Mouse (Mus musculus): Measurements from ENCODE around the gene Mcm6. TPM values are rescaled to one million over a fixed set of nuclear protein-coding genes. Genes with fewer than 3 reads are reported as not detected.
"Not testable (repeated sequence)": the region's sequence is repeated elsewhere in the genome, so short reads cannot be mapped to it uniquely, and the experiment has no call there.

Mcm6 gene
- polyA plus RNA-seq, 1 experiment: 110 TPM

GRCm38 (mm10) chr1:128328218-128328617 lies 31.2 kb downstream of the Mcm6 start, which contains the start of gene Lct:
Gene Lct, minus strand, starts transcription at chr1:128328318.
- Histone ChIP-seq H3ac (ENCODE audit: control insufficient read depth, insufficient read length, low read depth) (no peak within 1 kb of the TSS), H3K27me3 (ENCODE audit: control insufficient read depth, insufficient read depth, insufficient read length) (no peaks in the 10 kb centered on the region), H3K36me3 (ENCODE audit: control insufficient read depth, insufficient read depth) (peaks cover 72% of the 10 kb centered on the region), H3K79me3 (ENCODE audit: low read depth) (no peaks in the 10 kb centered on the region), H3K4me3 (ENCODE audit: insufficient read depth, poor library complexity, severe bottlenecking) (no peak within 1 kb of the TSS), H3K79me2 (ENCODE audit: control insufficient read depth, insufficient read depth) (no peaks in the 10 kb centered on the region)
- TF ChIP-seq USF1 (IDR thresholded peaks at IDR 0.05; ENCODE audit: low read depth) (no peak), CTCF (IDR thresholded peaks at IDR 0.05; ENCODE audit: control insufficient read depth, insufficient read depth, insufficient read length) (no peak), FOSL1 (IDR thresholded peaks at IDR 0.05; ENCODE audit: insufficient read depth, low read length, poor library complexity, severe bottlenecking) (no peak), MAX (IDR thresholded peaks at IDR 0.05) (no peak), CEBPB (IDR thresholded peaks at IDR 0.05; ENCODE audit: low read depth) (no peak), MYOG (IDR thresholded peaks at IDR 0.05; ENCODE audit: control insufficient read depth, extremely low read depth, insufficient read length) (no peak), MYOD1 (IDR thresholded peaks at IDR 0.05; ENCODE audit: control insufficient read depth, insufficient read length, low read depth) (no peak)

- TF ChIP-seq USF1 (IDR thresholded peaks at IDR 0.05; ENCODE audit: low read depth) (no peak), MAX (IDR thresholded peaks at IDR 0.05) (no peak), CEBPB (IDR thresholded peaks at IDR 0.05; ENCODE audit: low read depth) (no peak), MYOG (IDR thresholded peaks at IDR 0.05; ENCODE audit: control insufficient read depth, extremely low read depth, insufficient read length) (no peak), CTCF (IDR thresholded peaks at IDR 0.05; ENCODE audit: control insufficient read depth, insufficient read depth, insufficient read length) (no peak), FOSL1 (IDR thresholded peaks at IDR 0.05; ENCODE audit: insufficient read depth, low read length, poor library complexity, severe bottlenecking) (no peak), MYOD1 (IDR thresholded peaks at IDR 0.05; ENCODE audit: control insufficient read depth, insufficient read length, low read depth) (no peak)
- H3K36me3 ChIP-seq (ENCODE audit: control insufficient read depth, insufficient read depth): peaks cover 66% of the 10 kb centered on the region
- H3ac ChIP-seq (ENCODE audit: control insufficient read depth, insufficient read length, low read depth): no peak overlapping the region
- no peaks in the 10 kb centered on the region for H3K79me2 ChIP-seq (ENCODE audit: control insufficient read depth, insufficient read depth)
- no peaks in the 10 kb centered on the region for H3K27me3 ChIP-seq (ENCODE audit: control insufficient read depth, insufficient read depth, insufficient read length)
- H3K4me3 ChIP-seq (ENCODE audit: insufficient read depth, poor library complexity, severe bottlenecking): no peak overlapping the region
- no peaks in the 10 kb centered on the region for H3K79me3 ChIP-seq (ENCODE audit: low read depth)
Observed at GRCm38 (mm10) chr1:128327165-128327564, 32.3 kb downstream of the Mcm6 start.

- no peak for TF ChIP-seq CTCF (IDR thresholded peaks at IDR 0.05; ENCODE audit: control insufficient read depth, insufficient read depth, insufficient read length)
- Histone ChIP-seq H3K4me3 (ENCODE audit: insufficient read depth, poor library complexity, severe bottlenecking) (no peak overlapping the region), H3K36me3 (ENCODE audit: control insufficient read depth, insufficient read depth) (peaks cover 44% of the 10 kb centered on the region), H3K79me2 (ENCODE audit: control insufficient read depth, insufficient read depth) (no peaks in the 10 kb centered on the region), H3K79me3 (ENCODE audit: low read depth) (no peaks in the 10 kb centered on the region), H3K27me3 (ENCODE audit: control insufficient read depth, insufficient read depth, insufficient read length) (no peaks in the 10 kb centered on the region), H3ac (ENCODE audit: control insufficient read depth, insufficient read length, low read depth) (no peak overlapping the region)
Observed at GRCm38 (mm10) chr1:128324776-128325175, 34.7 kb downstream of the Mcm6 start.

GRCm38 (mm10) chr1:128323026-128323643 lies 36.3 kb downstream of the Mcm6 start:
- peaks cover 28% of the 10 kb centered on the region for H3K36me3 ChIP-seq (ENCODE audit: control insufficient read depth, insufficient read depth)
- no peaks in the 10 kb centered on the region for H3K27me3 ChIP-seq (ENCODE audit: control insufficient read depth, insufficient read depth, insufficient read length)
- no peaks in the 10 kb centered on the region for H3K79me3 ChIP-seq (ENCODE audit: low read depth)
- no peak overlapping the region for H3ac ChIP-seq (ENCODE audit: control insufficient read depth, insufficient read length, low read depth)
- no peak overlapping the region for H3K4me3 ChIP-seq (ENCODE audit: insufficient read depth, poor library complexity, severe bottlenecking)
- TF ChIP-seq CTCF (IDR thresholded peaks at IDR 0.05; ENCODE audit: control insufficient read depth, insufficient read depth, insufficient read length): no peak
- TF ChIP-seq CEBPB (IDR thresholded peaks at IDR 0.05; ENCODE audit: low read depth): no peak
- H3K79me2 ChIP-seq (ENCODE audit: control insufficient read depth, insufficient read depth): no peaks in the 10 kb centered on the region

- not testable (repeated sequence) for H3ac ChIP-seq (ENCODE audit: control insufficient read depth, insufficient read length, low read depth); H3K4me3 ChIP-seq (ENCODE audit: insufficient read depth, poor library complexity, severe bottlenecking); H3K27me3 ChIP-seq (ENCODE audit: control insufficient read depth, insufficient read depth, insufficient read length); H3K36me3 ChIP-seq (ENCODE audit: control insufficient read depth, insufficient read depth); H3K79me2 ChIP-seq (ENCODE audit: control insufficient read depth, insufficient read depth); H3K79me3 ChIP-seq (ENCODE audit: low read depth)
Observed at GRCm38 (mm10) chr1:128319266-128319665, 40.2 kb downstream of the Mcm6 start.

GRCm38 (mm10) chr1:128314665-128315064 lies 44.8 kb downstream of the Mcm6 start:
- TF ChIP-seq FOSL1 (IDR thresholded peaks at IDR 0.05; ENCODE audit: insufficient read depth, low read length, poor library complexity, severe bottlenecking): no peak
- TF ChIP-seq MAX (IDR thresholded peaks at IDR 0.05): no peak
- no peaks in the 10 kb centered on the region for H3K79me2 ChIP-seq (ENCODE audit: control insufficient read depth, insufficient read depth)

GRCm38 (mm10) chr1:128309043-128309442 lies 50.4 kb downstream of the Mcm6 start:
- no peaks in the 10 kb centered on the region for H3K27me3 ChIP-seq (ENCODE audit: control insufficient read depth, insufficient read depth, insufficient read length)
- no peaks in the 10 kb centered on the region for H3K79me2 ChIP-seq (ENCODE audit: control insufficient read depth, insufficient read depth)
- H3K79me3 ChIP-seq (ENCODE audit: low read depth): no peaks in the 10 kb centered on the region
- H3ac ChIP-seq (ENCODE audit: control insufficient read depth, insufficient read length, low read depth): no peak overlapping the region
- TF ChIP-seq MYOG (IDR thresholded peaks at IDR 0.05; ENCODE audit: control insufficient read depth, extremely low read depth, insufficient read length) (no peak), MYOD1 (IDR thresholded peaks at IDR 0.05; ENCODE audit: control insufficient read depth, insufficient read length, low read depth) (no peak), USF1 (IDR thresholded peaks at IDR 0.05; ENCODE audit: low read depth) (no peak), MAX (IDR thresholded peaks at IDR 0.05) (no peak), CEBPB (IDR thresholded peaks at IDR 0.05; ENCODE audit: low read depth) (no peak), FOSL1 (IDR thresholded peaks at IDR 0.05; ENCODE audit: insufficient read depth, low read length, poor library complexity, severe bottlenecking) (no peak), CTCF (IDR thresholded peaks at IDR 0.05; ENCODE audit: control insufficient read depth, insufficient read depth, insufficient read length) (no peak)
- no peaks in the 10 kb centered on the region for H3K36me3 ChIP-seq (ENCODE audit: control insufficient read depth, insufficient read depth)
- H3K4me3 ChIP-seq (ENCODE audit: insufficient read depth, poor library complexity, severe bottlenecking): no peak overlapping the region

More at GRCm38 (mm10) chr1:128314665-128315064, 44.8 kb downstream of the Mcm6 start:
- Histone ChIP-seq H3ac (ENCODE audit: control insufficient read depth, insufficient read length, low read depth) (no peak overlapping the region), H3K4me3 (ENCODE audit: insufficient read depth, poor library complexity, severe bottlenecking) (no peak overlapping the region), H3K27me3 (ENCODE audit: control insufficient read depth, insufficient read depth, insufficient read length) (no peaks in the 10 kb centered on the region), H3K36me3 (ENCODE audit: control insufficient read depth, insufficient read depth) (no peaks in the 10 kb centered on the region), H3K79me3 (ENCODE audit: low read depth) (no peaks in the 10 kb centered on the region)

Measured in C2C12 (cell line).